Mouse (Mus musculus) heart, embryonic 15.5 days (tissue): ENCODE results near the gene Thrb. TPM values are rescaled to one million over a fixed set of nuclear protein-coding genes. Genes with fewer than 3 reads are reported as not detected.

ENCODE experiments used
- ATAC-seq: fragments of 200-750 bp; cut with Nextera tagmentation; replicated peaks from 2 replicates; pipeline ENCODE4 v1.8.0; 2017; ENCODE audit warnings: low read depth, moderate TSS enrichment; ENCODE audit not compliant: insufficient number of reproducible peaks, insufficient read depth, low FRiP score
- H3K27ac ChIP-seq: fragments of 300-500 bp; sonication (generic); 2 replicates; pipeline ENCODE4 v1.5.1; 2015; ENCODE audit warnings: mild to moderate bottlenecking, inconsistent platforms
- H3K27me3 ChIP-seq: fragments of 300-500 bp; sonication (generic); 2 replicates; pipeline ENCODE4 v1.6.1; 2015; ENCODE audit warnings: inconsistent platforms
- H3K36me3 ChIP-seq: fragments of 300-500 bp; sonication (generic); 2 replicates; pipeline ENCODE4 v1.6.1; 2015; ENCODE audit warnings: mild to moderate bottlenecking, inconsistent platforms
- H3K4me1 ChIP-seq: fragments of 300-500 bp; sonication (generic); replicated peaks from 2 replicates; pipeline ENCODE4 v1.6.1; 2015; ENCODE audit warnings: inconsistent platforms
- H3K4me2 ChIP-seq: fragments of 300-500 bp; sonication (generic); 2 replicates; pipeline ENCODE4 v1.6.1; 2015; ENCODE audit warnings: inconsistent platforms, mild to moderate bottlenecking, moderate library complexity
- H3K4me3 ChIP-seq: fragments of 300-500 bp; sonication (generic); 2 replicates; pipeline ENCODE4 v1.5.1; 2015; ENCODE audit warnings: mild to moderate bottlenecking, inconsistent platforms
- H3K9ac ChIP-seq: fragments of 300-500 bp; sonication (generic); 2 replicates; pipeline ENCODE4 v1.6.1; 2015; ENCODE audit warnings: mild to moderate bottlenecking, inconsistent platforms
- H3K9me3 ChIP-seq: fragments of 300-500 bp; sonication (generic); replicated peaks from 2 replicates; pipeline ENCODE4 v1.6.1; 2016; ENCODE audit warnings: inconsistent platforms
- WGBS: fragments of 180-500 bp; shearing (Covaris S2); methylation state at CpG from one replicate; pipeline ENCODE4 v1.1.7; 2015; ENCODE audit warnings: mixed read lengths; 5-methylcytosine and 5-hydroxymethylcytosine counted together
- polyA plus RNA-seq: library from polyadenylated mRNA; unstranded; fragments of >200 nt; fragmentation: Nextera tagmentation; extraction: Ambion mirVana; gene quantifications from 2 replicates; pipeline ENCODE4 v1.2.1, GENCODE M21; 2015

Gene Thrb
- polyA plus RNA-seq, 1 experiment from 2014 or later = 0.83 TPM

- no peak for ATAC-seq
- no peaks in the 10 kb centered on the region for H3K9me3 ChIP-seq
- H3K9ac ChIP-seq = no peak overlapping the region
- no peak overlapping the region for H3K4me3 ChIP-seq
- WGBS = 78% methylated on average over 1 of the region's 1 CpGs
- no peaks in the 10 kb centered on the region for H3K4me1 ChIP-seq
- no peak overlapping the region for H3K4me2 ChIP-seq
- H3K27ac ChIP-seq = no peak overlapping the region
- H3K36me3 ChIP-seq = no peaks in the 10 kb centered on the region
- no peaks in the 10 kb centered on the region for H3K27me3 ChIP-seq
Observed at GRCm38 (mm10) chr14:18003686-18004085, 343.6 kb downstream of the Thrb start.

- H3K9me3 ChIP-seq = no peaks in the 10 kb centered on the region
- no peaks in the 10 kb centered on the region for H3K27me3 ChIP-seq
- H3K4me2 ChIP-seq = no peak overlapping the region
- 77% methylated on average over 3 of the region's 3 CpGs for WGBS
- H3K4me3 ChIP-seq = no peak overlapping the region
- no peaks in the 10 kb centered on the region for H3K36me3 ChIP-seq
- no peak overlapping the region for H3K27ac ChIP-seq
- no peak overlapping the region for H3K9ac ChIP-seq
- no peaks in the 10 kb centered on the region for H3K4me1 ChIP-seq
- no peak for ATAC-seq
Observed at GRCm38 (mm10) chr14:18008524-18008923, 348.5 kb downstream of the Thrb start.

GRCm38 (mm10) chr14:18016604-18017003, 356.5 kb downstream of the Thrb start:
- Histone ChIP-seq H3K27me3 (no peaks in the 10 kb centered on the region), H3K36me3 (no peaks in the 10 kb centered on the region), H3K4me3 (no peak overlapping the region), H3K4me1 (no peaks in the 10 kb centered on the region), H3K27ac (no peak overlapping the region), H3K4me2 (no peak overlapping the region), H3K9ac (no peak overlapping the region), H3K9me3 (no peaks in the 10 kb centered on the region)
- 82% methylated on average over 5 of the region's 5 CpGs for WGBS
- no peak for ATAC-seq

- Histone ChIP-seq H3K27me3 (no peaks in the 10 kb centered on the region), H3K4me1 (no peaks in the 10 kb centered on the region), H3K9me3 (no peaks in the 10 kb centered on the region), H3K4me2 (no peak overlapping the region), H3K36me3 (no peaks in the 10 kb centered on the region), H3K27ac (no peak overlapping the region), H3K9ac (no peak overlapping the region), H3K4me3 (no peak overlapping the region)
- no peak for ATAC-seq
- 74% methylated on average over 4 of the region's 4 CpGs for WGBS
Observed at GRCm38 (mm10) chr14:18020128-18020527, 360.1 kb downstream of the Thrb start.

GRCm38 (mm10) chr14:18020636-18021035, 360.6 kb downstream of the Thrb start:
- 81% methylated on average over 3 of the region's 3 CpGs for WGBS
- no peak overlapping the region for H3K9ac ChIP-seq
- no peak for ATAC-seq
- H3K9me3 ChIP-seq = no peaks in the 10 kb centered on the region
- H3K4me2 ChIP-seq = no peak overlapping the region
- H3K4me3 ChIP-seq = no peak overlapping the region
- H3K27ac ChIP-seq = no peak overlapping the region
- no peaks in the 10 kb centered on the region for H3K4me1 ChIP-seq
- no peaks in the 10 kb centered on the region for H3K36me3 ChIP-seq
- no peaks in the 10 kb centered on the region for H3K27me3 ChIP-seq

GRCm38 (mm10) chr14:18021726-18022125, 361.7 kb downstream of the Thrb start:
- no peak for ATAC-seq
- Histone ChIP-seq H3K9me3 (no peaks in the 10 kb centered on the region), H3K27ac (no peak overlapping the region), H3K27me3 (no peaks in the 10 kb centered on the region), H3K4me3 (no peak overlapping the region), H3K4me2 (no peak overlapping the region), H3K9ac (no peak overlapping the region), H3K4me1 (no peaks in the 10 kb centered on the region), H3K36me3 (no peaks in the 10 kb centered on the region)
- WGBS = 57% methylated on average over 2 of the region's 2 CpGs

GRCm38 (mm10) chr14:18022351-18022750, 362.3 kb downstream of the Thrb start:
- Histone ChIP-seq H3K9ac (no peak overlapping the region), H3K27ac (no peak overlapping the region), H3K4me3 (no peak overlapping the region), H3K27me3 (no peaks in the 10 kb centered on the region), H3K9me3 (no peaks in the 10 kb centered on the region), H3K4me1 (no peaks in the 10 kb centered on the region), H3K36me3 (no peaks in the 10 kb centered on the region), H3K4me2 (no peak overlapping the region)
- no peak for ATAC-seq

GRCm38 (mm10) chr14:18027867-18028266, 367.8 kb downstream of the Thrb start:
- H3K36me3 ChIP-seq = no peaks in the 10 kb centered on the region
- H3K9me3 ChIP-seq = no peaks in the 10 kb centered on the region
- H3K9ac ChIP-seq = no peak overlapping the region
- H3K4me1 ChIP-seq = no peaks in the 10 kb centered on the region
- 77% methylated on average over 1 of the region's 1 CpGs for WGBS
- no peak for ATAC-seq
- no peak overlapping the region for H3K4me3 ChIP-seq
- no peak overlapping the region for H3K27ac ChIP-seq
- no peaks in the 10 kb centered on the region for H3K27me3 ChIP-seq
- H3K4me2 ChIP-seq = no peak overlapping the region

- no peak for ATAC-seq
- no peaks in the 10 kb centered on the region for H3K4me1 ChIP-seq
- WGBS = 43% methylated on average over 2 of the region's 2 CpGs
Observed at GRCm38 (mm10) chr14:18029181-18029932, 369.3 kb downstream of the Thrb start.

GRCm38 (mm10) chr14:18031941-18032340, 371.9 kb downstream of the Thrb start:
- no peaks in the 10 kb centered on the region for H3K27me3 ChIP-seq
- H3K9ac ChIP-seq = no peak overlapping the region
- H3K4me3 ChIP-seq = no peak overlapping the region
- H3K36me3 ChIP-seq = no peaks in the 10 kb centered on the region
- no peaks in the 10 kb centered on the region for H3K9me3 ChIP-seq
- no peak for ATAC-seq
- 78% methylated on average over 3 of the region's 3 CpGs for WGBS
- H3K27ac ChIP-seq = no peak overlapping the region
- H3K4me1 ChIP-seq = no peaks in the 10 kb centered on the region
- no peak overlapping the region for H3K4me2 ChIP-seq

More at GRCm38 (mm10) chr14:18029181-18029932, 369.3 kb downstream of the Thrb start:
- Histone ChIP-seq H3K9me3 (no peaks in the 10 kb centered on the region), H3K4me2 (no peak overlapping the region), H3K27ac (no peak overlapping the region), H3K36me3 (no peaks in the 10 kb centered on the region), H3K4me3 (no peak overlapping the region), H3K27me3 (no peaks in the 10 kb centered on the region), H3K9ac (no peak overlapping the region)

GRCm38 (mm10) chr14:18036573-18036972, 376.5 kb downstream of the Thrb start:
- Histone ChIP-seq H3K27ac (no peak overlapping the region), H3K4me3 (no peak overlapping the region), H3K4me1 (no peaks in the 10 kb centered on the region), H3K36me3 (no peaks in the 10 kb centered on the region), H3K27me3 (no peaks in the 10 kb centered on the region), H3K9me3 (no peaks in the 10 kb centered on the region), H3K4me2 (no peak overlapping the region), H3K9ac (no peak overlapping the region)
- ATAC-seq = no peak
- WGBS = 69% methylated on average over 5 of the region's 5 CpGs

- Histone ChIP-seq H3K9me3 (no peaks in the 10 kb centered on the region; the same call in 1 of the 2 replicates), H3K4me3 (no peak overlapping the region), H3K27ac (no peak overlapping the region), H3K9ac (no peak overlapping the region), H3K4me1 (no peaks in the 10 kb centered on the region), H3K36me3 (no peaks in the 10 kb centered on the region), H3K4me2 (no peak overlapping the region), H3K27me3 (no peaks in the 10 kb centered on the region)
- no peak for ATAC-seq
- 62% methylated on average over 5 of the region's 5 CpGs for WGBS
Observed at GRCm38 (mm10) chr14:18062082-18062772, 402.2 kb downstream of the Thrb start.
